Mouse (Mus musculus) megakaryocyte progenitor cell, adult 5-6 weeks (primary cell): ENCODE measurements at regions not wholly inside any gene's neighbourhood (a gene's known extent, or its start where the extent isn't known, plus 50 kb on each side); places are given as distances from the start of the nearest gene placed in this dataset.
A peak's percentile ranks its signal among the peaks of the same experiment; 100 is the strongest.

ENCODE experiments used
- ATAC-seq: replicated peaks from 2 replicates; pipeline ENCODE4 v1.8.0; 2016; ENCODE audit warnings: mild to moderate bottlenecking, moderate TSS enrichment, inconsistent platforms; ENCODE audit not compliant: poor library complexity

DNA sequence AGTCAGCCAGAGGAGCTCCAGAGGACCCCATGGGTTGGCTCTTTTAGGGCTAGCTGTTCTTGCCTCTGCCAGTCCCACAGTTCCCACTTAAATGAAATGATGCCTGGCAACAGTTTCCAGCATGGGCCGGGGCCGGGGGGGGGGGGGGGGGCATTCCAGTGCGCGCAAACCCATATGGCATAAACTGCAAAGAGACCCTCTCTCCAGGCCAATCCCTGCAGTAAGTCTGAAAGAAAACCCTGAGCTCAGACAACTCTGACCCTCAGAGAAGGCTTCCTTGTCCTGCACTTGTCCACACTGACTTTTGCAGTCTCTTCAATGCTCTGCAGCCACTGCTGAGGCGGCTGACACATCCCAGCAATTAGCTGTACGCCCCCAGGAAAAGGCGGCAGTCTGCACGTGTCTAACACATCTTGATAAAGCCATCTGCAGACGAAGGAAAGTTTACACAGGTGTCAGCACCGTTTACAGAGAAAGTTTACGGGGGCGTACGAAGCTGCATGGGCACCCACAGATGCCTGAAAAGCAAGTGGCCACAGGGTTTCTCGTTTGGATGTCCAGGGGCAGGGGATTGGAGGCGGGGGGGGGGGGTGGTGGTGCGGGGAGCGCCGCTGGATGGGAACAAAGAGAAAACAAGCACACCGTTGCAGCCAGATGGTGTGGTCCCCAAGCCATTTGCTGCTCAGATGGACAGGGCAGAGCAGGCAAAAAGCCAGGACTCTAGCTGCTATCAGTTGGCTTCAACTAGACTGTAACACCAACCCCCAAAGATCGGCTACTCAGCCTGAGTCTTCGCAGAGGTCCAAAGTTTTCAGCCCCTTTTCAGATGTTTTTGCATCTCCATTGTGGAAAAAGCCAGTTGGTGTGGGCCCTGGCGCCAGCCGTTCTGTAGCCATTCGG is 244.0 kb upstream of the Hs6st1 start:
- no peak for ATAC-seq

DNA sequence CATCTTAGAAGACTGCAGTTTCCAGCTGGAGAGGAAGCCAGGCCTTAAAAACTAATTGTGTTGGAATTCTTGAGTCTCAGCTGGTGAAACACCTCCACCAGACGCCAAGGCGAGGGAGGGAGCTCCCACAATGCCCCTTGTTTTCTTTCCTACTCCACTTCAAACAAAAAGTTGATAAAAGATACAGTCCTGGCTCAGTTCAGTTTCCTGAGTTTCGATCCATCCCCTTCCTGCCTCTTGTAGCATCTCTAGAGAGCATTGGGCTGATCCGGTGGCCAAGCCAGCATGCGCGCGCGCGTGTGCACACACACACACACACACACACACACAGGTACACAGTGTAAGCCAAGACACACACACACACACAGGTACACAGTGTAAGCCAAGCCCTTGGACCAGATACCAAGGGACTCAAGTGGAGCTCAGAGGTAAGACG is 242.7 kb upstream of the Hs6st1 start:
- ATAC-seq: no peak

DNA sequence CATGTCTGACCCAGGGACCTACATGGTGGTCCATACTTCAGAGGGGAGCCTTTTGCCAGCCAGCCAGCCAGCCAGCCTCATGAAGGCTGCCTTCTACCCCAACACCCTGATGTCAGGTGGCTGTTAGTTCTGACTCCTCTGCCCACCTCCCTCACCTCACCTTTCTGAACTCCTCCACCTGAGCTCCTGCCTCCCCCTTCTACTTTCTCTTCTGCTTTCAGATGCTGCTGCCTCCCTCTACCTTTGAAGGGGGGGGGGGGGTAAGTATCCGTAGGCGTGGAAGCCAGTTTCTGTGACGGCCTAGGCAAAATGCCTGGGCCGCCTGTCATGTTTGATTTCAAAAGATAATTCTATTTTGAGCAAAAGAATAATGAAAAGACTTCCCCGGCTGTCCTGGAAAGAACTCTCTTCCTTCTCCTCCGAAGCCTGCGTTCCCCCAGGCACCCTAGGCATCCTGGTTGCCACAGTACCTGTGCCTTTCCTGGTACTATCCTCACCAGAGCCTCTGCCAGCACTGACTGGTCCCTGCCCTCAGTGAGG is 241.6 kb upstream of the Hs6st1 start:
- no peak for ATAC-seq

DNA sequence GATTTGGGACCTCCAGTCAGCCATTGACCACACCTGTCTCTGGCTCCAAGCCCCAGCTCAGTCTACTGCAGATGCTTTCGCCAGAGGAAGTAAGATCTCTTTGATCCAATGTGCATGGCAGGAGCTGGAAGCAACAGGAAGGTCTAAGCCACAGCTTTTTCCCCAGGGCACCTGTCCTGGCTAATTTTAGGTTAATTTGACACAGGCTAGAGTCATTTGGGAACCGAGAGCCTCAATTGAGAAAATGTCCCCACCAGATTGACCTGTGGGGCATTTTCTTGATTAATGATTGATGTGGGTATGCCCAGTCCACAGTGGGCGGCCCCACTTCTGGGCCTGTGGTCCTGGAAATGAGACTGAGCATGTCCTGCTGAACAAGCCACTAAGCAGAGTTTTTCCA is 240.7 kb upstream of the Hs6st1 start:
- ATAC-seq: no peak

DNA sequence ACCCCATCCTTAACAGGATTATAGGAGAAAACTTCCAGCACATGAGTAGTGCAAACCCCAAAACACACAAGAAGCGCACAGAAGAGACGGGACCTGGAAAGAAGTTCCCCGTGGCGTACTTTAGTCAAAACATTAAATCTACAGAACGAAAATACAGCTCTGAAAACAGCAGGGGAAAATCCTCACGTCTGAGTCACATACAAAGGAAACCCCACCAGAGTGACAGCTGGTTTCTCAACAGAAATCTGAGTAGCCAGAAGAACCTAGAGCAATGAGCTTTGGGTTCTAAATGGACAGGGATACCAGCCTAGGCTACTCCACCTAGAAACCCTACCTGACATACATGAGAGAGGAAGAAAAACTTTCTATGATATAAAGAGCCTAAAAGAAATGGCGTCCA is 234.0 kb upstream of the Hs6st1 start:
- no peak for ATAC-seq

DNA sequence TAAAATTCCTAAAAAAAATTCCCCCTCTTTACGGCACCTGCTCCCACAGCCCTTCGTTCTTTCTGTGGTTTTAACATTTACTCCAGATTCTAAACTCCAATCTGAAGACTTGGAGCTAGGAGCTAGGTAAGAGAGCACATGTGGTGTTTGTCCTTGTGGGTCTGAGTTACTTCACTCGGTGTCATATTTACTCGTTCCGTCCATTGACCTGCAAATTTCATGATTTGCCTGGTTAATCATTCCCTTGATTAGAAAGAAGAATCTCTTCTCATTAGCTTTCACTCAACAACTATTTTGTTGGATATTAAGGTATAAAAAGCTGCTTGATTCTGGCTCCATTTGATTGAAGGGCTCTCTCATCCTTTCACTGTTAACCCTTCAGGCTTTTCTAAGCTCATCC is 231.6 kb upstream of the Hs6st1 start:
- ATAC-seq: no peak

DNA sequence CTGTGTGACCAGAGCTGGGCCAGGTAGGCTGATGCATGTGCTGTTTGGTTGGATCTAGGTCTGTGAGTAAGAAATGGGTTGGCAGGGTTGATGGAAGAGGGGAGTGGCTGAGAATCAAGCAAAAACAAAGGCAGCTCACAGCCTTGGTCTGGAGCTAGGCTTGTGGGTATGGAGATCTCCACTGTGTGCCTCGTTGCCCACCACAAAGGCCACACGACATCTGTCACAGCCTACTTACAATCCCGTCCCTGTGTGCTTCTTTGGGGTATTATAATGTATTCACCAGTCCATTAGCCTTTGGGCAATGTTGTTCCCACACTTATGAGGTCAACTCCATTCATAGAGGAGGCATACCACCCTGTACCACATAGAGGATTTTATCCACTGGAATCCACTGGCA is 229.6 kb upstream of the Hs6st1 start:
- no peak for ATAC-seq

DNA sequence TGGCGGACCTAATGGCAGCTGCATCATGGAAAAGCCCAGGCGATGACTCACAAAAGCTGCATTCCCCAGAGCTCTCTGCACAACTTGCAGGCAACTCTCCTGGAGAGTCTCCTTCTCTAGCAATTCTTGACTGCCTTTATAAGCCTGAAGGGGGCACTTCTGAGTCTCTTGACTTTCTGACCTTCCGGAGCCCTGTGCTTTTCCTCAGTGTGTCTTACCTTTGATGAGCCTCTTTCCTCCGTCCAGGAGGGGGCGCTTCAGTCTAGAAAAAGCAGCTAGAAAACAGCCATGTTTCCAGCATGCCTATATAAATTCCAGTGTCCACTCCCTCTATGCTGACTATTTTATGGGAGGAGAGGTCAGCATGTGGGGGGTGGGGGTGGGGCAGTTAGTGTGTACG is 228.8 kb upstream of the Hs6st1 start:
- peak; percentile 98 for ATAC-seq

DNA sequence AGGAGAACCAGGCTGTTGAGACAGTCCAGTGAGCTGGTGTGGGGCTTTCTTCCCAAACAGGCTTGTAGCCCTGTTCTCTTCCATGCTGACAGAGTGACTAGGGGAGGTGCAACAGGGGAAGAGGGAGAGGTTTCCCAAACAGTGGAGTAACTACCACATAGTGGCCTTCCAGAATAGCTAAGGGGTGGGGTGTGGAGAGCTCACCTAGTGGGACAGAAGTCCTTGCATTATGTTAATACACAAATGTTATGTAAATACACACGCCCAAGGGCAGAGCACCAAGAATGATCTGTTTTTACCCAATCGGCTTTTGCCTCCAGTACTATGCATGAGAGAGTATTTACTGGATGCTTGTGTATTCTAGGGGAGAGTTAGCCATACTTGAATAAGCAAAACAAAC is 226.6 kb upstream of the Hs6st1 start:
- no peak for ATAC-seq

DNA sequence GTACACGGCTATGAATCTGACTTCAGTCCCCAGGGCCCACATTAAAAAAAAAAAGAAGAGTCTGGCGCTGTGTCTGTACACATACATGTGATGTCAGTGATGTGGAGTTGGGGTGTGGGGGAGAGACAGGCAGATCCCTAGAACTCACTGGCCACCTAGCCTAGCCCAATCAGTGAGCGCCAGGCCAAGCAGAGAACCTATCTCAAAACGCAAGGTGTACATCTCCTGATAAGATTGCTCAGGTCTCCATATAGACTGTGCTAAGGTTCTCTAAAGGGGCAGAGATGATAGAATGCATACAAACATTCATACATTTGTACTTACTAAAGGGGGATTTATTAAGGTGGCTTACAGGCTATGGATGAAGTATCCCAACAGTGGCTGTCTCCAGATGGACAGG is 225.5 kb upstream of the Hs6st1 start:
- ATAC-seq: peak; percentile 49

DNA sequence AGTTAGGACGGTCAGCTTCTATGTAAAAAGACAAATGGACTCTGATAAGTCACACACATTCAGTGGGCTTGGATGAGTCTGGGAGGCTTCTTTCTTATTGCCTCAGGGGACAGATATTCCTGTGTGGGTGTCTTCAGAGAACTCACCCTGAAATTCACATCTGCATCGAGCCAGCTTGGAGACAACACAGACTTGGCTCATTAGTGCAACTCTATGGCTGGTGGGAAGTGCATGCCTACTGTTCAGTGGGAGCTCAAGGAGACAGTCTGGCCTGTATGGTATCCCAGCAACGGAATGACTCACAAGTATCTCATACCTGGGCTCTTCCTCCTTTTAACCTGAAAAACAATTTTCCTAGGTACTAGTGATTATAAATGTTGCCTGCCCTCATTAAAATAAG is 224.6 kb upstream of the Hs6st1 start:
- ATAC-seq: no peak

DNA sequence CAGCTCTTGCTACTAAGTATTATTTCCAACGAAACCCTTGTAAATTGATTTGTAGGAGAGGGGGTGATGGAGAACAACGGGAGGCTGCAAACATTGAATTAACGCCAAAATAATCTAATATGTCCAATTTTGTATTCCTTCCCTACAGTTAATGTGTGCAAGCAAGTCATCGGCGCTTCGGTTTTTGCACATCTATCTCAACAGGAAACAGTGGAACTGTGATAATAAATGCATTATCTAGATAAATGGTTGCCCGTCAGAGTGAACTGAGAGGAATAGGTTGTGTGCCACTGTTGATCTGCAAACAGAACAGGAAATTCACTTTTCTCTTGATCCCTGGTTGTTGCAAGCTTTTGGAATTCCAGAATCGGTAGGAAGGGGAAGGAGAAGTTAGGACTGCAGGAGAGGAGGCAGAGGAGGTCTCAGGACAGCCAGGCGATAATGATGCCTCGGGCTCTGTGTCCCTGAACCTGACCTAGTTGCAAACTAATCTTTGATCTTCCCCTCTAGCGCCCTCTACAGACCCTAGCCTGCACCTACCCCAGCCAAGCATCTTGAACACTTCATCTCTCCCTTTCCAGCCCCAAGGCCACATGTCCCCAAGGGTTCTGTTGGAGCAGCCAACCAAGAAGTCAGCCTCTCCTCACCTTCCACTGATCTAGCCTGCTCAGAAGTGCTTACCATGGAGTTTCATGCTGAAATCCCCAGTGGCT is 221.8 kb upstream of the Hs6st1 start:
- ATAC-seq: peak; percentile 74

DNA sequence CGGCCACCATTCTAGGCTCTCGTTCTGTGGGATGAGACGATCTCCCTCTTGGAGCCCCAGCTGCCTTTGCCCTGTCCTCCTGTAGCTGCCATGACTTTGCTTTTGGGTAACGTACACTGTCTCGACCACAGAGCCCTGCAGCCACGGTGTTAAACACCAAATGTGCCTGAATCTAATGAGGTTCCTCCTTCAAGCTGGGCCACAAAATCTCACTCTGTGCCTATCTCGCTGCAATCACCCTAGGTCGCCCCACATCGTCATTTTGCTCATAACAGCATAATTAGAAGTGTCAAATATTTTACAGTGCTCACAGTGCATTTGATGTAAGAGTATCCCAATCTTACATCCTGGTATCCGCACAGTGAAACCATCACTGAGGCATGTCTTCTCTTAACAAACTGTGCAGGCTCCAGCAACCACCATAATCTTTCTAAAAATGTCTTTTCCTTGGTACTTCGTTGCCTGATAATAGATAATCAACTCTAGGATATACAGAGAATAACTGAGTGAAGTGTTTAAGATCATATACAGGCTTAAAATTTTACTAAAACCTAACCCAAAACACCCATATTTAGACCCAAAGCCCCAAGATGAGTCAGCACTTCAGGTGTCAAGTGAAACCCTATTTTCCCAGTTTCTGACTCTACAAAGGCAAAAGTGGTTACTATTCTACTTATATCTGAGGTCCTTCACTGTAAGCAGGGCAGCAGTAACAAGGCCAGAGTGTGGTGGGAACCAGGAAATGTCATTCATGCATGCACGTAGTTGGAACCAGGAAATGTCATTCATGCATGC is 219.8 kb upstream of the Hs6st1 start:
- no peak for ATAC-seq

DNA sequence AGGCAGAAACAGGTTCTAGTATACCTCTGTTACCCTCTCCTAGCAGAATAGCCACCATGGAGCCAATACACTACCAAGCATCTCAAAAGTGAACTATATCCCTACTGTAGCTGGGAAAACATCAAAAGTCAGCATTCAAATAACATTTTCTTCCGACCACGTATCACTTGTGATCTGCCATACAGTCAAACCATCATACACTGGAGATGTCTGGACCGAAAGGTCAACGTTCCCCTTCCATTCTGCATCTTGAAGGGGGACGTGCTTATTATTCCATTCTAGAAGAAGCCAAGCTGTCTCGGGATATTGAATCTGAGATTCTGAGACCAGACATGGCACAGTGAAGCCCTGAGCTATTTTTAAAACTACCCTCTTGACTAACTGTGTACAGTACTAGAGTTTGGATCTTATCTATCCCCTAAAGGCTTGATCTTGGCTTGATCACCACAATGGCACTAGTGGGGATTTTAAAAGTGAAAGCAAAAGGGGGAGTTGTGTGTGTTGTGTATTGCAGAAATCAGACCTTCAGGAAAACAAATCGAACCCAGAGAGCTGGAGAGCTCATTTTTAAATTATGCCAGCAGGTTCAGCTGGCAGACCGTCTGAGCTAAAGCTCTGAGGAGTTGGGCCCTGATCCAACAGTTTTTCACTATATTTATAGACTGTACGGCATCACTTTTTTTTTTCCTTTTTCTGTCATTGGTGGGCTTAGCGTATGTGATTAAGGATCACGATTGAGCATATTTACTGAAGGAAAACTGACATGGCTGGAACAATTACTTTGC is 218.6 kb upstream of the Hs6st1 start:
- no peak for ATAC-seq

DNA sequence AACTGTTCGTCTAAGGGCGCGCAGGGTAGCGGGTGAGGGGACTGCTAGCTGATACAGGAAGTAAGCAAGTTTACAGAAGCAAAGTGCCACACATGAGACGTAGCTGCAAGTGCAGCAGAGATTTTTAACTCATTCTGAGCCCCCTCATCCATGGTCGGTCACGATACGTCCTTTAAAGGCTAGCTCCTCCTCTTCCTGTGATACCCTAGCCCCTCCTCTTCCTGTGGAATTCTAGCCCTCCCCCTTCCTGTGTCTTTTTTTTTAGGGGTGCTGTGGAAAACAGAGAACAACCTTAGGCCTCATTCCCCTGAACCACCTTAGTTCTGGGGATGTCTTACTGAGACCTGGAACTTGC is 218.0 kb upstream of the Hs6st1 start:
- ATAC-seq: no peak; the same call in 1 of the 2 replicates

DNA sequence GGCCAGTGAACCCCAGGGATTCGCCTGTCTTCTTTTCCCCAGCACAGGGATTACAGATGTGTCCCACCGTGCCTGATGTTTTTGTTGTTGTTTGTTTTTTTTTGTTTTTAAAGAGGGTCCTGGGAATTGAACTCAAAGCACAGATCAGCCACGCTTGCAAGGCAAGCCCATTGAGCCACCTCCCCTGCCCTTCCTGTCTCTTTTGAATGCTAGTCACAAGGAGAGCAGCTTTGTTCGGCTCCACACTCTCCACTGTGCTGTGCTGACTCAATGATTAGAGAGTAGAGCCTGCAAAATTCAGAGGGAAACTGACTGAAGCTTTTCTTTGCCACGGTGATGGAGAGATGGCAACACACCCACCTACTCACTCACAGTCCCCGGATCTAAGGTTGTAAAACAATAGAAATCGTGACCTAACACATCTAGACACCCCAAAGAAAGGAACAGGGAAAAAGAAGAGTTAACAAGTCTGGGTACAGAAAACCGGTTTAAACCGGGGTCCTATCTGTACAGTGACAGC is 217.6 kb upstream of the Hs6st1 start:
- no peak for ATAC-seq

DNA sequence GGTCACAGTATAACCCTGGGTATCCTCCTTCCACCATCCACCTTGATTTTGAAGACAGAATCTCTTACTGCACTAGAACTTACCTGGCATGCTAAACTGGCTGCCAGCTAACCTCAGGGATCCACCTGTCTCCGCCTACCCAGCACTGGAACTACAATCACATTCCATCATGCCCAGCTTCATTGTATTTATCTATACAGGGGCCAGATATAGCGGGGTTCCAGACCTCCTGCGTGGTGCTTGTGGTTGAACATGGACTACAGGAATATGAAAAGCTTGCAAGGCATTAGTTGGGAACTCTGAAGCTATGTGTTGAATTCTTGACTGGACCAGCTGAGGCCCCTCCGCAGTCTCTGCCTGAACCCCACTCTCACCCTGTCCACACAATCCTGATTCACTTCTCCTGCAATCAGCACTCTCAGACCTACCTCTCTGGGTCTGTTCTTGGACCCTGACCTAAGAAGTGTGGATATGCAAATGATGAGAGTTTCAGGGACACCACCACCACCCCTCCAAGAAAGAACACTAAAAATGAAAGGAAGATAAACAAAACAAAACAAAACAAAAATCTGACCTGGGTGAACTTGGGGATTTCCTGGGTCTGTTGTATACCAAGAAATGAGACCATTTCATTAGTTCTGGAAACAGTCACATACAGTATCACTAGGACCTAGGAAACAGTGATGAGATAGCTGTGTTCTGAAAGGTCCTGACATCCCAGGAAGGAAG is 216.4 kb upstream of the Hs6st1 start:
- no peak for ATAC-seq

DNA sequence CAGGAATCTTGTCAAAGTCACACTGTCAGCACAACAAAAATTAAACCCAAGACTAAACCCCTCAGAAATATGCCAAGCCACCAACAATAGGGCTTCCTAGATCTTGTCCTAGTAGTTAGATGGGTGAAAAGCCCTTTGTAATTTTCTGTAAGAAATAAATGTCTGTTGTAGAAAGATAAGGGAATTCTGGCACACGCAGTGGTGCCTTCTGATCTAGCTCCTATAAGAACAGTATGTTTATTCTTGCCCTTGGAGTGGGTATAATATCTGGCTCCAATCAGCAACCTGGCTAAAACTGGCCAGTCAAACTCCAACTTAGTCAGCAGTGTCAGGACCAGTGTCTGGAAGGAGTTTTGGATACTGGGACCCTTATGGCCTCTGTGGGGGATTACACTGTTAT is 215.2 kb upstream of the Hs6st1 start:
- peak; percentile 69 for ATAC-seq

DNA sequence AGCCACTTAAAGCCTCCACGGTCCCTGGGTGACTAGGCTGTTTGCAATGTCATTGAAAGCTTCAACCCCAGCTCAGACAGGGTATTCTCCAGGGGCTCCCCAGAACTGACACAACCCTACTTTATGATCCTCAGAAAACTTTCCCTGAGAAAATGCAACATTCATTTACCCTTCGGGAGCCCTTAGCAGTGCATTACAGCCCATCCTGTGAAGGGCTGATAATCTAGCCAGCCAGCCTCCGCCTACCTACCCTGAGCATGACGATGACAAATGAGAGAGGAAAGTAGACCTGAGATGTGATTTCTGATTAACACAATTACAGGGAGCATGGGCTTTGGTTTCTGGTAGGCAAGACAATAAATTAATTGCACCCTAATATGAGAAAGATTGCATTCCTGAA is 212.6 kb upstream of the Hs6st1 start:
- no peak for ATAC-seq

DNA sequence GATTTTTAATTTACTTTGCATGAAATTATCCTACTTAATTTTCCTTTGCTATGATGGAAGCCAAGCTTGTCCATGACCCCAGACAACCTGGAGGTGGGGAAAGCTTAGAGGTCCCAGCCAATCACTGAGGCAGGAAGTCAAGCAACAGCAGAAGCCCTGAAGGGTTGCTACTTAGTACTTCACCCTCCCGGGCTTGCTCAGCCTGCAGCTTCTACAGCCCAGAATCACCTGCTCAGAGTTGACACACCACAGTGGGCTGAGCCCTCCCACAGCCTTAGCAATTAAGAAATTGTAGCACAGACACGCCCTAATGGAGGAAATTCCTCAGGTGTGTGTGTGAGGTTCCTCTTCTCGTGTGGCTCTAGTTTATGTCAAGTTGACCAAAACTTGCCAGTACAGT is 209.9 kb upstream of the Hs6st1 start:
- no peak for ATAC-seq
